Mouse (Mus musculus) kidney, adult 11 months (tissue): ENCODE results near the gene Foxp1.

ENCODE experiments used
- DNase-seq: peaks from one replicate; pipeline ENCODE4 v3.0.0; 2022

The Foxp1 gene

GRCm38 (mm10) chr6:99519806-99520675 is 2.5 kb downstream of the Foxp1 start:
- peak; percentile 21 for DNase-seq

- DNase-seq = no peak
Measured at GRCm38 (mm10) chr6:99519052-99519451, 3.5 kb downstream of the Foxp1 start.

GRCm38 (mm10) chr6:99515667-99516199 is 6.8 kb downstream of the Foxp1 start:
- no peak for DNase-seq

GRCm38 (mm10) chr6:99511862-99512261 is 10.7 kb downstream of the Foxp1 start:
- DNase-seq = no peak

GRCm38 (mm10) chr6:99509189-99509592 is 13.3 kb downstream of the Foxp1 start:
- DNase-seq = peak; percentile 29

GRCm38 (mm10) chr6:99506816-99507215 is 15.7 kb downstream of the Foxp1 start:
- no peak for DNase-seq

GRCm38 (mm10) chr6:99503741-99504140 is 18.8 kb downstream of the Foxp1 start:
- DNase-seq = no peak

GRCm38 (mm10) chr6:99502727-99503126 is 19.8 kb downstream of the Foxp1 start:
- DNase-seq = no peak

GRCm38 (mm10) chr6:99502314-99502713 is 20.2 kb downstream of the Foxp1 start:
- no peak for DNase-seq

GRCm38 (mm10) chr6:99500570-99501270 is 21.8 kb downstream of the Foxp1 start:
- DNase-seq = no peak

- no peak for DNase-seq
Measured at GRCm38 (mm10) chr6:99498082-99498481, 24.4 kb downstream of the Foxp1 start.

- no peak for DNase-seq
Measured at GRCm38 (mm10) chr6:99496114-99496513, 26.4 kb downstream of the Foxp1 start.

- no peak for DNase-seq
Measured at GRCm38 (mm10) chr6:99492937-99493336, 29.6 kb downstream of the Foxp1 start.

- DNase-seq = no peak
Measured at GRCm38 (mm10) chr6:99491979-99492544, 30.5 kb downstream of the Foxp1 start.

GRCm38 (mm10) chr6:99491146-99491545 is 31.4 kb downstream of the Foxp1 start:
- no peak for DNase-seq

GRCm38 (mm10) chr6:99489900-99490648 is 32.4 kb downstream of the Foxp1 start:
- no peak for DNase-seq

- DNase-seq = no peak
Measured at GRCm38 (mm10) chr6:99489423-99489822, 33.1 kb downstream of the Foxp1 start.

GRCm38 (mm10) chr6:99485884-99486640 is 36.5 kb downstream of the Foxp1 start:
- peak; percentile 21 for DNase-seq

GRCm38 (mm10) chr6:99485217-99485883 is 37.2 kb downstream of the Foxp1 start:
- DNase-seq = peak; percentile 67

- no peak for DNase-seq
Measured at GRCm38 (mm10) chr6:99484884-99485216, 37.7 kb downstream of the Foxp1 start.

GRCm38 (mm10) chr6:99484197-99484725 is 38.3 kb downstream of the Foxp1 start:
- no peak for DNase-seq
